9 mouse cellular contexts compared by ENCODE assay signal in the genomic region with DNA sequence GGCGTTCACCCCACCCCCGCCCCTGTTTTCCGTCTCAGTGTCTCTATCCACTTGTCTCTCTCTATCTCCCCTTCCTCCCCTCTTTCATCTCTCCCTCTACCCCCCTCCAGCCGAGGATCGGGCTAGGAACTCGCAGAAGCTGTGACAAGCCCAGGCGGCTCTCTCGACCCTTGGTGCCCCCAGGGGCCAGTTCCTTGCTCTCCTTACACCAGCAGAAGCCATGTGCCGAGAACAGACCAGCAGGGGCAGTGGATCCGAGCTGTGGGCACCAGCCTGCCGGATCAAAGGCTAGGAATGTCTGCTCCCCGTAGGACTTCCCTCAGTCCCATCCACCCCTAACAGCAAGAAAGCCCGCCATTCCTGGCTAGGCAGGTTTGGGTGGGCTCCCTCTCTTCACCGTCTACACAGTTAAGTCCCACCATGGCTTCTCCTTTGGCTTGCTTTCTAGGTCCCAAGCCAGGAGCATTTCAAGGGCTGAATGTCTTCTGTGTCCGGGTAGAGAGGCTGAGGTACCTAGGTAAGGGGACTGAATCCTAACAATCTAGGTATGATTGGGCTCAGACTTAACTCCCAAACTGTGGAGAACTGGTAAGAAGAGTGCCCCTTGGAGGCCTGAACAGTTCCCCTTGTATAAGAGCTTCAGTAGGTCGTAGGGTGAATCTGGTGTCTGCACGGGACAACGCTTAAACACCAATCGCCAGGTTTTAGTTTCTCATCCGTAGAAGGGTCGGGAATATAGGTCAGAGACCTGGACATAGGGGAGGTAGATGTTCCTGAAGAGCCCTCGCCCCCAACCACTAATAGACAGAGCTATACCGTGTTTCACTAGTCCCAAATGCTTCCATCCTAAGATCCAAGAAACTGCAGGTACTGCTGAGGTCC. TPM values are rescaled to one million over a fixed set of nuclear protein-coding genes. Genes with fewer than 3 reads are reported as not detected.
DNase-seq lines count a peak whose midpoint lies in the region; ATAC-seq lines count a peak whose summit lies in the region.
"Had no signal": no experiment of that assay in that cellular context is flagged by ENCODE, and none has a peak within 500 bp of the region (broad histone marks: within the 10 kb centered on the region; RNA-seq: fewer than 3 reads in every experiment).

No protein-coding gene starts in this region.

- ATAC-seq in CD4-positive, CD25-positive, alpha-beta regulatory T cell, adult 4 months, result no peak
- no peak for ATAC-seq in hindbrain, embryonic 11.5 days (ENCODE audit: low FRiP score)
- no peak for ATAC-seq in midbrain, embryonic 12.5 days (ENCODE audit: low FRiP score, low read depth)
- ATAC-seq in cerebellum, adult (ENCODE audit: insufficient number of reproducible peaks, low FRiP score, low TSS enrichment), result no peak

- WGBS in hindbrain, embryonic 11.5 days, result 1% methylated on average over 23 of the region's 23 CpGs
- 0% methylated on average over 22 of the region's 23 CpGs for WGBS in midbrain, embryonic 12.5 days

- 0 out of 2 replicates have a peak overlapping the region, but pooled peaks have one; percentile 54 for H3K27ac ChIP-seq in hindbrain, embryonic 11.5 days (ENCODE audit: low read depth, low read length)
- H3K27ac ChIP-seq in midbrain, embryonic 12.5 days (replicated peaks), result peak overlapping the region; percentile 65; the same call in 1 of the 2 replicates
- H3K27ac ChIP-seq: macrophage had no signal

- H3K4me2 ChIP-seq in hindbrain, embryonic 11.5 days (replicated peaks; ENCODE audit: low read depth, low read length), result peak overlapping the region; percentile 83
- H3K4me2 ChIP-seq in midbrain, embryonic 12.5 days (replicated peaks), result peak overlapping the region; percentile 83

- peak overlapping the region; percentile 56; the same call in 1 of the 2 replicates for H3K9ac ChIP-seq in hindbrain, embryonic 11.5 days (ENCODE audit: low read depth, low read length)
- peak overlapping the region; percentile 58 for H3K9ac ChIP-seq in midbrain, embryonic 12.5 days (replicated peaks)

- H3K9me3 ChIP-seq in hindbrain, embryonic 11.5 days (ENCODE audit: control insufficient read depth, low read length), result no peaks in the 10 kb centered on the region
- no peaks in the 10 kb centered on the region for H3K9me3 ChIP-seq in midbrain, embryonic 12.5 days

- H3K4me3 ChIP-seq in hindbrain, embryonic 11.5 days (ENCODE audit: low read depth, low read length), result peak overlapping the region; percentile 48
- H3K4me3 ChIP-seq in midbrain, embryonic 12.5 days, result peak overlapping the region; percentile 54

- H3K4me1 ChIP-seq in hindbrain, embryonic 11.5 days (replicated peaks; ENCODE audit: control insufficient read depth, insufficient read depth, low read length), result peaks cover 17% of the 10 kb centered on the region
- peaks cover 53% of the 10 kb centered on the region for H3K4me1 ChIP-seq in midbrain, embryonic 12.5 days

- peaks cover 71% of the 10 kb centered on the region for H3K27me3 ChIP-seq in hindbrain, embryonic 11.5 days (ENCODE audit: control insufficient read depth, insufficient read depth, low read length)
- peaks cover 97% of the 10 kb centered on the region for H3K27me3 ChIP-seq in midbrain, embryonic 12.5 days

- H3K36me3 ChIP-seq in hindbrain, embryonic 11.5 days (ENCODE audit: control insufficient read depth, insufficient read depth, low read length), result no peaks in the 10 kb centered on the region
- H3K36me3 ChIP-seq in midbrain, embryonic 12.5 days, result no peaks in the 10 kb centered on the region

- DNase-seq in CD4-positive, CD25-positive, alpha-beta regulatory T cell, adult 2 months (ENCODE audit: low read depth, low spot score), result peak; percentile 35
- DNase-seq in MN1 (ENCODE audit: low spot score), result peak; percentile 27
- peak; percentile 50 for DNase-seq in hindbrain, embryonic 11.5 days (ENCODE audit: low spot score)
- DNase-seq in left cerebral cortex, adult 11 months (ENCODE audit: low spot score), result no peak
- DNase-seq in frontal cortex, postnatal 25 days (ENCODE audit: low spot score in 2 of 2), result no peak

RNA-seq across cellular contexts. Expression of gene Wnt3, which starts 1.2 kb away (rescaled TPM):
- 1 to 10 TPM; 2.4 to 3.8 TPM for polyA plus RNA-seq in CD4-positive, CD25-positive, alpha-beta regulatory T cell, adult 4 months (2017; shearing (Covaris generic))
- polyA plus RNA-seq in hindbrain, embryonic 11.5 days (2014; fragmentation: Nextera tagmentation; extraction: Ambion mirVana), result 9.8 and 10.8 TPM in 2 replicates
- polyA plus RNA-seq in midbrain, embryonic 12.5 days (2016; fragmentation: Nextera tagmentation; extraction: Ambion mirVana), result 16.4 and 21.3 TPM in 2 replicates
- polyA plus RNA-seq: macrophage had no signal

RNA-seq across cellular contexts. Expression of gene Wnt9b, which starts 23.1 kb away (rescaled TPM):
- not detected for polyA plus RNA-seq in CD4-positive, CD25-positive, alpha-beta regulatory T cell, adult 4 months (2017; shearing (Covaris generic))
- 0.36 and 0.39 TPM in 2 replicates for polyA plus RNA-seq in hindbrain, embryonic 11.5 days (2014; fragmentation: Nextera tagmentation; extraction: Ambion mirVana)
- 0.72 and 0.84 TPM in 2 replicates for polyA plus RNA-seq in midbrain, embryonic 12.5 days (2016; fragmentation: Nextera tagmentation; extraction: Ambion mirVana)
- polyA plus RNA-seq: macrophage had no signal

Comparison
In these comparisons a context has a peak if more than half of its experiments do, and no peak if none do; other contexts are left out.
1. DNase-seq: peak in CD4-positive, CD25-positive, alpha-beta regulatory T cell, adult 2 months (single experiment), MN1 (single experiment) and hindbrain, embryonic 11.5 days (single experiment); none in left cerebral cortex, adult 11 months (single experiment) and frontal cortex, postnatal 25 days (0 of 2).